Mouse (Mus musculus) testis, adult 2 months (tissue): ENCODE measurements at regions not wholly inside any gene's neighbourhood (a gene's known extent, or its start where the extent isn't known, plus 50 kb on each side); places are given as distances from the start of the nearest gene placed in this dataset.

ENCODE experiments used
- H3K27ac ChIP-seq: fragments of 200-500 bp; 2 replicates; pipeline ENCODE4 v1.5.1; 2012; ENCODE audit warnings: low read depth, low read length; ENCODE audit not compliant: control insufficient read depth, insufficient read depth
- H3K27me3 ChIP-seq: fragments of 200-500 bp; 2 replicates; pipeline ENCODE4 v1.6.1; 2012; ENCODE audit warnings: mild to moderate bottlenecking, low read length, moderate library complexity; ENCODE audit not compliant: control insufficient read depth, insufficient read depth
- H3K36me3 ChIP-seq: fragments of 200-500 bp; 2 replicates; pipeline ENCODE4 v1.6.1; 2012; ENCODE audit warnings: mild to moderate bottlenecking, low read length; ENCODE audit not compliant: control insufficient read depth, insufficient read depth
- H3K4me1 ChIP-seq: fragments of 200-500 bp; 2 replicates; pipeline ENCODE4 v1.6.1; 2012; ENCODE audit warnings: low read length; ENCODE audit not compliant: control insufficient read depth, insufficient read depth
- H3K4me3 ChIP-seq: fragments of 200-500 bp; 2 replicates; pipeline ENCODE4 v1.5.1; 2012; ENCODE audit warnings: low read depth, mild to moderate bottlenecking, low read length, moderate library complexity, mixed read lengths; ENCODE audit not compliant: control insufficient read depth
- CTCF ChIP-seq: fragments of 200-500 bp; IDR thresholded peaks from 2 replicates; pipeline ENCODE4 v1.5.1; 2012; ENCODE audit warnings: low read depth, mild to moderate bottlenecking, inconsistent platforms, low read length, moderate library complexity; ENCODE audit not compliant: control insufficient read depth, insufficient read depth, insufficient replicate concordance
- POLR2A ChIP-seq: fragments of 200-500 bp; IDR thresholded peaks from 2 replicates; pipeline ENCODE4 v1.6.1; 2012; ENCODE audit warnings: low read depth, mild to moderate bottlenecking, inconsistent platforms, low read length, moderate library complexity; ENCODE audit not compliant: control insufficient read depth

DNA sequence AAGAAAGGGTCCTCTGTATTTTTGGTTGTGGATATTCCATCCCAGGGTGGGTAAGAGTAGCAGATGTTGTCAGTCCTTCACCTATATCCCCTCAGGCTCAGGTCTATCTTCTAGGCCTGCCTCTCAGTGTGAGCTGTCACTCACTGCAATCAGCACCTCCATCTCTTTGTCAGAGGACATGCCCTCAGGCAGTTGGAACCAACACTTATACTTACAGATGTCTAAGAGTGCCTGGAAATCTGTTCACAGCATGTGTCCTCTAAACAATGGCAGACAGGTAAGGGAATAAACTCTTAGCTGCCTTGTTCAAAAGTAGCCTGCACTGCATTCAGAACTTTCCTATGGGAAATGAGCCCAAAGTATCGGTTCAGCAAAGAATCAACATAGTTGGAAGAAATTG lies 153.1 kb upstream of the Gap43 start:
- TF ChIP-seq CTCF = no peak
- no peak for TF ChIP-seq POLR2A
- Histone ChIP-seq H3K4me3 (no peak overlapping the region), H3K27ac (no peak overlapping the region), H3K36me3 (no peaks in the 10 kb centered on the region), H3K4me1 (no peaks in the 10 kb centered on the region), H3K27me3 (no peaks in the 10 kb centered on the region)

DNA sequence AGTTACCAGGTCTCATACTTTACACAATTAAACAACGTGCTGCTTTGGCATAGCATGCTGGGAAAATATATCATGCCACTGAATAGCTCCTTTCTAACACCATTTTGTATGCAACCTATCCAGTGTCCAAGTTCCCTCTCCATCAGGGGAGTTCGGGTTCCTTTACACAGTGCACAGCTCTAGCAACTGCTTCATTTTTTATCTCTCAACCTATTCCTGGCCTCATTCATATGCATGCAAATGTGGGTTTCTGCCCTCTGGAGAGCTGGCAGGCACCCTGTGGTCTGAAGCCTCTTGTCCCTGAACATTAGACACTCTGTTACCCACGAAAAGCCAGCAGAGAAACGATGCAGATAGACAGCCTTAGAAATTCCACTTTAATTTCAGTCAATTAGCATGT lies 148.3 kb upstream of the Gap43 start:
- H3K27me3 ChIP-seq = no peaks in the 10 kb centered on the region
- H3K27ac ChIP-seq = no peak overlapping the region
- TF ChIP-seq POLR2A (no peak), CTCF (no peak)
- no peak overlapping the region for H3K4me3 ChIP-seq
- H3K36me3 ChIP-seq = no peaks in the 10 kb centered on the region
- H3K4me1 ChIP-seq = no peaks in the 10 kb centered on the region

DNA sequence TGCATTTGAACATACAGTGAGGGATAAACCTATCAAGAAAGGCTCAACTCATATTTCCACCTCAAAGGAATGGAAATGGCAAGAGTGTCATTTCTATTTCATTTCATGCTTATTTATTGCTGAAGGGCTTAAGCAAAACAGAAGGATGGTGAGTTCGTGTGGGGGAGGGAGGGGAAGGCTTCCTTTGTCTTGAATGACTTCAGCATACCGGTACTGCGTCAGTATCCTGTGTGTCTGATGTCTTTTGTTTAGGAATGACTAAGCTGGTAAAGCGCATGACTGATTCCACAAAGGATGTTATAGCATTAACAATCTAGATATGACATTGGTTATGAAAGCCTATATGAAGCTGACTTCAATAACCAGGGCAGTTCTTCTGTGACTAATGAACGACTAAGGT lies 139.5 kb upstream of the Gap43 start:
- Histone ChIP-seq H3K4me3 (no peak overlapping the region), H3K27me3 (no peaks in the 10 kb centered on the region), H3K27ac (no peak overlapping the region), H3K4me1 (no peaks in the 10 kb centered on the region), H3K36me3 (no peaks in the 10 kb centered on the region)
- TF ChIP-seq POLR2A (no peak), CTCF (no peak)

DNA sequence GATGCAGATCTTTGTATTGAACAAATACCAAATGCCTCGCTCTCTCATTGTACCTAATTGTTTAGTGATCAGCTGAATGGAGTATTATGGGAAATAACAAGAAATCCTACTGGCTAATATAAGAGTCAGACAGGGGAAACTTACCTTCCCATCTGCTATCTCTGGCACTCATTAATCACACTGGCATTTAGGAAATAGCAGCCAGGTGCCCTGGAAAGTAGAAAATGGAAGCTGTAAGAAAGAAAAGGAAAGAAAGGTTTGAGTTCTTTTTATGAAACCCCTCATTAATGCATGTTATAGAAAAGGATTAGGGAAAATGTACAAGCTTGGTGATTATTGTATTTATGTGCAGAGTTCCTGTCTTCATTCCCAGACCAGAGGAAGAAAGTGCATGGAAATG lies 126.5 kb upstream of the Gap43 start:
- no peak for TF ChIP-seq CTCF
- TF ChIP-seq POLR2A = no peak
- Histone ChIP-seq H3K4me3 (no peak overlapping the region), H3K36me3 (no peaks in the 10 kb centered on the region), H3K4me1 (no peaks in the 10 kb centered on the region), H3K27ac (no peak overlapping the region), H3K27me3 (no peaks in the 10 kb centered on the region)

DNA sequence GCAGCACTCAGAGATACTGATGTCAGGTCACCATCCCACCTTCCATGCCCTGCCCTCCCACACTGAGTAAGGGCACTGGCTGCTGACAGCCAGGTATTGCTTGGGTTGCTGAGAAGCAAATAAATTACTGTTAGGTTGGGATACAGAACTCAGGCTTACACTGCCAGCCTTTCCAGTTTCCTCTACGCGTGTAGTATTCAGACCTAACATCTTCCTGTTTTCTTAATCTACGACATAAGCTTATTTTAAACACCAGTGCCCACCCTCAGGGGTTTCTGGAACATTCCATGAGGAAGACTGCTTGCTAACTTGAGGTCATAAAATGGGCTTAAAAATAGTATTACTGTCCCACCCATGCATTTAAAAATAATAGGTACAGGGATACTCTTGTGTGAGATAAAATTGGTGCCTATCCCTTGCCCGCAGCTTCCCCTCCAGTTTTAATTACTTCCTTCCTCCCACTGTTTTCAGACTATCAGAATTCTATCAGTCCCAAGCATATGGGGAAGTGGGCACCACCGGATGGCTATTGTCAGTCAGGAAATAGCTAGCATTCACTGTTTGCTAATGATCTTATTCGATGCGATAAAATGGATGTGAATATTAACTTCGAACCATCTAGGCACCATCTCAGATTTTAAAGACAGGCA lies 116.0 kb upstream of the Gap43 start:
- no peak overlapping the region for H3K27ac ChIP-seq

DNA sequence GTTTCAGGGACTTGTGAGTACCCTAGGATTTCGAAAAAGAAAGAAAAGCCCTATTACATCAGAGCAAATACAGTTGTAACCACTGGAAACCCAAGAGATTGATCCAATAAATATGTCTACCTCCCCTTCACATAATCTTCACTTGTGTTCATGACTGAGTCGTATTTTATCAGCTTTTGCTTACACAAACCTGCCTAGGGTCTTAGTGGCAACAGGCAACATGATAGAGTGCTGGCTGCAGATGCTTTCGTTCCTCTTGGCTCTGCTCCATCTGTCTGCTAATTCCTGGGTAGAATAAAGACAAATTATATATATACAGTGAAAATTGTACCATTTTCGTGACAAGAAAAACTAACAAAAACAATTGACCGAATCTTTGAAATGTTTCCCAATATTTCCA lies 112.9 kb upstream of the Gap43 start:
- Histone ChIP-seq H3K4me1 (no peaks in the 10 kb centered on the region), H3K27me3 (no peaks in the 10 kb centered on the region), H3K4me3 (no peak overlapping the region), H3K27ac (no peak overlapping the region), H3K36me3 (no peaks in the 10 kb centered on the region)
- TF ChIP-seq POLR2A (no peak), CTCF (no peak)

More for the DNA sequence above, 116.0 kb upstream of the Gap43 start:
- H3K36me3 ChIP-seq = no peaks in the 10 kb centered on the region
- no peaks in the 10 kb centered on the region for H3K4me1 ChIP-seq
- H3K4me3 ChIP-seq = no peak overlapping the region
- no peaks in the 10 kb centered on the region for H3K27me3 ChIP-seq
- TF ChIP-seq CTCF = no peak
- TF ChIP-seq POLR2A = no peak

DNA sequence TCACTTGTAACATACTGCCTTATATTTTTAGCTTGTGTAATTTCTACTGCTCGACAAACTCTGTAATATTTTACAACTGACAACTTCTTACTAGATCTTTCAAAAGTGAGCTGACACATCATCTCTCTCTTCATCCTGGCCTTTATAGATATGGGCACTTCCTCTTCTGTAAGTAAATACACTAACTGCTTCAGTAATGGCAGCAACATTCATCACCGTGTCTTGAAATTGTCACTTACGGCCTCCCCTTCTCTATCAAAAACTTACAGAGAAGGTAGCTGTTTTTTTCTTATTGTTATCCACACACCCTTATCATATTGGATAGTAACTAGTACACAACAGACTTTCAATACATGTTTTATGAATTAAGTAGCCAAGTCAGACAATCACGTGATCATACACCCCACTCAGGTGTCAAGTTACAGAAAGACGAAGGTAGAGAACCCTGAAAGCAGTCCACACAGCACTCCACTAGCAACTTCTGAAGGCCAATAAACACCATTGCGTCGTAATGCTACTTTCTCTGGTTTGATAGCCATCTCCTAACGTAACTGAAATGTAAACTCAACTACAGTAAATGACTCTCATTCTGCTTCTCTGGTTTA lies 109.5 kb upstream of the Gap43 start:
- H3K27me3 ChIP-seq = no peaks in the 10 kb centered on the region
- no peak for TF ChIP-seq POLR2A
- H3K4me1 ChIP-seq = peaks cover under 1% of the 10 kb centered on the region
- H3K4me3 ChIP-seq = no peak overlapping the region
- H3K27ac ChIP-seq = no peak overlapping the region
- H3K36me3 ChIP-seq = no peaks in the 10 kb centered on the region
